Comparison of ENCODE assay signal across 25 mouse cellular contexts in the genomic region with DNA sequence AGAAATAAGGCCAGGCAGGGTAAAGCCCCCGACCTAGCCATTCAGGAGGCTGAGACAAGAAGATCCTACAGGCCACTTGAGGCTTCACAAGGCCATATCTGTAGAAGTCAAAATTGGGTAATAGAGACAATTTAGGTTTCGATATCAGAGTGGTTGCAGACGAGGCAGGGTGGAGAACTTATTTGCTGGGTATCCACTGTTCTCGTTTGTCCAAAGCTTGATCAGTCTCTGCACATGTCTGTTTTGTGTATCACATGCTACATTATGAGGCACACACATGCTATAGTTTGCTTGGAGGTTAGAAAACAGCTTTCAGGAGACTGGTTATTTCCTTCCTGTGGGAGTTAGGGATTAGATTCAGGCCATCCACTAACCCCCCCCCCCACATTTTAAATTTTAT.
"Had no signal": no experiment of that assay in that cellular context is flagged by ENCODE, and none has a peak within 500 bp of the region (broad histone marks: within the 10 kb centered on the region; RNA-seq: fewer than 3 reads in every experiment).

No protein-coding gene starts in this region.

- H3K9ac ChIP-seq: forebrain, postnatal 0 days; heart, embryonic 13.5 days; heart, embryonic 15.5 days; hindbrain, embryonic 12.5 days; hindbrain, embryonic 15.5 days; intestine, embryonic 15.5 days; limb, embryonic 12.5 days had no signal

- H3K36me3 ChIP-seq: heart, embryonic 13.5 days; heart, embryonic 15.5 days; hindbrain, embryonic 10.5 days; hindbrain, embryonic 12.5 days; intestine, embryonic 15.5 days; limb, embryonic 10.5 days; limb, embryonic 12.5 days had no signal

- H3K4me1 ChIP-seq: hindbrain, embryonic 10.5 days; hindbrain, embryonic 12.5 days; intestine, embryonic 15.5 days; limb, embryonic 10.5 days had no signal

- DNase-seq: forebrain, postnatal 0 days; gastrocnemius, postnatal 14 days; gastrocnemius, postnatal 36 days; heart, adult 11 months; heart, adult 2 months; heart, postnatal 14 days; heart, postnatal 4 days; kidney, adult 18-20 months; kidney, adult 8-10 months; kidney, postnatal 10 days; kidney, postnatal 25 days; kidney, postnatal 4 days had no signal

- H3K4me3 ChIP-seq: heart, adult 2 months; heart, embryonic 13.5 days; heart, embryonic 15.5 days; hindbrain, embryonic 10.5 days; hindbrain, embryonic 12.5 days; hindbrain, embryonic 15.5 days; intestine, embryonic 15.5 days; layer of hippocampus, adult 2 months; left cerebral cortex, adult 2 months; limb, embryonic 10.5 days; limb, embryonic 12.5 days had no signal

- ATAC-seq: forebrain, postnatal 0 days; inflammation-experienced regulatory T-cells, adult 6 months; intestine, embryonic 15.5 days; intestine, postnatal 0 days had no signal

- H3K27ac ChIP-seq: heart, adult 2 months; heart, embryonic 13.5 days; heart, embryonic 15.5 days; hindbrain, embryonic 10.5 days; hindbrain, embryonic 12.5 days; hindbrain, embryonic 15.5 days; intestine, embryonic 15.5 days; layer of hippocampus, adult 2 months; left cerebral cortex, adult 2 months; limb, embryonic 10.5 days; limb, embryonic 12.5 days had no signal

- H3K4me2 ChIP-seq: heart, embryonic 11.5 days; heart, embryonic 13.5 days; heart, embryonic 15.5 days; hindbrain, embryonic 12.5 days; hindbrain, embryonic 15.5 days; intestine, embryonic 15.5 days; limb, embryonic 12.5 days had no signal

- H3K27me3 ChIP-seq: heart, embryonic 13.5 days; heart, embryonic 15.5 days; hindbrain, embryonic 12.5 days; hindbrain, embryonic 15.5 days; intestine, embryonic 15.5 days; limb, embryonic 12.5 days had no signal

- H3K9me3 ChIP-seq: heart, embryonic 13.5 days; heart, embryonic 15.5 days; hindbrain, embryonic 10.5 days; hindbrain, embryonic 12.5 days; hindbrain, embryonic 15.5 days; intestine, embryonic 15.5 days; limb, embryonic 10.5 days; limb, embryonic 12.5 days had no signal
